Mouse (Mus musculus): ENCODE measurements around the gene St3gal4.

- no peak for TF ChIP-seq POLR2A (IDR thresholded peaks at IDR 0.05; ENCODE audit: borderline replicate concordance, control insufficient read depth, low read depth, low read length)
- TF ChIP-seq CTCF (IDR thresholded peaks at IDR 0.05; ENCODE audit: control insufficient read depth, insufficient read depth, low read length), result no peak
These were observed 26.8 kb upstream of the St3gal4 start for GRCm38 (mm10) chr9:35145829-35146228.

Data from bone marrow, adult 2 months (tissue).